Mouse (Mus musculus) forebrain, embryonic 12.5 days (tissue): ENCODE data around the gene Tgm4. TPM values are rescaled to one million over a fixed set of nuclear protein-coding genes. Genes with fewer than 3 reads are reported as not detected.

Experiments used
- ATAC-seq: fragments of 200-750 bp; cut with Nextera tagmentation; 2 replicates; pipeline ENCODE4 v1.8.0; 2017; ENCODE audit warnings: moderate TSS enrichment; ENCODE audit not compliant: low FRiP score
- H3K27ac ChIP-seq: fragments of 300-500 bp; sonication (generic); 2 replicates; pipeline ENCODE4 v1.5.1; 2016; ENCODE audit warnings: mild to moderate bottlenecking
- H3K27me3 ChIP-seq: fragments of 300-500 bp; sonication (generic); 2 replicates; pipeline ENCODE4 v1.6.1; 2016; ENCODE audit warnings: mild to moderate bottlenecking
- H3K36me3 ChIP-seq: fragments of 300-500 bp; sonication (generic); replicated peaks from 2 replicates; pipeline ENCODE4 v1.6.1; 2016; ENCODE audit warnings: mild to moderate bottlenecking
- H3K4me1 ChIP-seq: fragments of 300-500 bp; sonication (generic); 2 replicates; pipeline ENCODE4 v1.6.1; 2016
- H3K4me2 ChIP-seq: fragments of 300-500 bp; sonication (generic); 2 replicates; pipeline ENCODE4 v1.6.1; 2016; ENCODE audit warnings: mild to moderate bottlenecking, moderate library complexity
- H3K4me3 ChIP-seq: fragments of 300-500 bp; sonication (generic); replicated peaks from 2 replicates; pipeline ENCODE4 v1.5.1; 2016; ENCODE audit warnings: mild to moderate bottlenecking
- H3K9ac ChIP-seq: fragments of 300-500 bp; sonication (generic); 2 replicates; pipeline ENCODE4 v1.6.1; 2016; ENCODE audit warnings: mild to moderate bottlenecking
- H3K9me3 ChIP-seq: fragments of 300-500 bp; sonication (generic); 2 replicates; pipeline ENCODE4 v1.6.1; 2016
- WGBS: fragments of 180-500 bp; shearing (Covaris S2); methylation state at CpG from one replicate; pipeline ENCODE4 v1.1.7; 2016; 5-methylcytosine and 5-hydroxymethylcytosine counted together
- polyA plus RNA-seq: library from polyadenylated mRNA; unstranded; fragments of >200 nt; fragmentation: Nextera tagmentation; extraction: Ambion mirVana; gene quantifications from 2 replicates; pipeline ENCODE4 v1.2.1, GENCODE M21; 2016

Tgm4 gene
- polyA plus RNA-seq, 1 experiment from 2014 or later: 0.88 TPM

DNA sequence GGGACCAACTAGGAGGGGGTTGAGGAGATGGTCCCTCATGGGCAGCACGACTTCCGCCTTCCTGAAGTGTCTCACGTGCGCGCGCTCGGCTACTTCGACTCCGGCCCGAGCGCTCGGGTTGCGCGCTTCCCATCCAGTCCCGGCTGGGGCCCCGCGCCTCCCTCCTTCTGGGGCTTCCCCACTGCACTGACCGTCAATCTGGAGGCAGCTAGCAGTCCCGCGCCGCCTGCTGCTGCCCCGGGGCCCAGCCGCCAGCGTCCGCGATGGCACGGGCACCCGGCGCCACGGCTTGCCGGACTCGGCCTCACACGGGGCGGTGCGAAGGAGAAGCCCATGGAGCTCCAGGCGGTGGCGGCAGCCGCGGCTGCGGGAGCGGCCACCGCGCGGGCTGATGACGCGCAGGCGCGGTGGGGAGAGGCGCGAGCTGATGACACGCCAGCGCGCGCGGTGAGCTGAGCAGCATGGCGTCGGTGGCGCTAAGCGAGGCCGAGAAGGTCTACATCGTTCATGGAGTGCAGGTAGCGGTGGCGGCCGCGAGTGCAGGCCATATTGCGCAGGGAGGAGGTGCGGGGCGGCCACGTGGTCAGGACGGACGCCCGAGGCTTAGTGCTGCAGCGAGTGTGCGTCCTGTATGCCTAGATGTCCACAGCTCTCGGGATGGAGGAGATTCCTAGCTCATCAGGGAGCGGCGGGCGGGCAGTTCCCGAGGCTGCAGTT, 78.4 kb downstream of the Tgm4 start, which contains the start of the genes Zdhhc3 and Exosc7:
Gene Zdhhc3 (minus strand): TSS at position 401 of the 717 bp plus-strand sequence.
Gene Exosc7 (plus strand): TSS at position 411 of the 717 bp plus-strand sequence.
- peak within 1 kb of the TSS; percentile 96 for H3K27ac ChIP-seq
- H3K4me3 ChIP-seq: peak within 1 kb of the TSS; percentile 93
- ATAC-seq: peak; percentile 96
- H3K36me3 ChIP-seq: peaks cover 7% of the 10 kb centered on the region
- no peaks in the 10 kb centered on the region for H3K27me3 ChIP-seq
- under 1% methylated on average over 77 of the region's 79 CpGs for WGBS
- H3K9me3 ChIP-seq: no peaks in the 10 kb centered on the region
- peak within 1 kb of the TSS; percentile 96 for H3K9ac ChIP-seq
- peaks cover 20% of the 10 kb centered on the region for H3K4me1 ChIP-seq
- peak within 1 kb of the TSS; percentile 92 for H3K4me2 ChIP-seq

DNA sequence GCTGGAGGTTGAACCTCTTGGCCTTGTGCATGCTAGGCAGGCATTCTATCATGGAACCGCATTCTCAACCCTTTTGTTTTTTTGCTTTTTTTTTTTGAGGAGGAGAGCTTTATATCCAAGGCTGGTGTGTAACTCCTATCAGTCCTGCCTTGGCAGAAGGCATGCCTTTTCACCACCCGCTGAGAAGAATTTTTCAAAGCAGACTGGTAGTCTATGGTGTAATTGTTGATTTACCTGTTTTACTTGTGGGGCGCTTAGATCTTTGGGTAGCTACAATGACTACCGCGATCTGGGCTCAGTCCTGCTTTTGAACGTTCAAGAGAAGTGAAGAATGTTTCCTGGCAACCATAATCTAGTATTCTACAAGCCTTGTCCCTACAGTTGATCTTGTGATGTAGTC, 79.4 kb downstream of the Tgm4 start:
- WGBS: 75% methylated on average over 6 of the region's 6 CpGs
- no peaks in the 10 kb centered on the region for H3K27me3 ChIP-seq
- no peak for ATAC-seq
- H3K27ac ChIP-seq: no peak overlapping the region
- no peaks in the 10 kb centered on the region for H3K9me3 ChIP-seq
- H3K4me3 ChIP-seq: peak overlapping the region; percentile 93
- H3K4me1 ChIP-seq: peaks cover 20% of the 10 kb centered on the region
- H3K9ac ChIP-seq: peak overlapping the region; percentile 96
- H3K4me2 ChIP-seq: peak overlapping the region; percentile 92
- H3K36me3 ChIP-seq: peaks cover 13% of the 10 kb centered on the region

DNA sequence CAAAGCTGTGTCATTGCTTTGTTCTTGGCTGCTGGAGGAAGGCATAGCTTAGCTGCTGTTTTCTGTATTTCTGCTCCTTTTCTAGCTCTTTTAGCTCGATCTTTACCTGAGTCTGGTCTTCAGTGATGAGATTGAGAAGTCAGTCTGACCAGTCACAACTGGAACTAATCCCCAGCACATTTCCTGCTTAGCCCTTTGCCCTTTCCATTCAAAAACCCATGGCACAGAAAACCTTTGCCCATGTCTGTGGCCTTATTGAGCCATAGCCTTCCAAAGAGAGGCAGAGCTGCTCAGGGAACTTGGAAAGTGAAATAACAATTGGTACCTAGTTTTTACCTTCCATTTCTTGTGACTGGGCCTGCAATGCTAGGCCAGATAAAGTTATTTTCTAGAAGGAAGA, 81.0 kb downstream of the Tgm4 start:
- no peak overlapping the region for H3K9ac ChIP-seq
- no peak overlapping the region for H3K4me3 ChIP-seq
- no peak overlapping the region for H3K27ac ChIP-seq
- H3K9me3 ChIP-seq: no peaks in the 10 kb centered on the region
- no peaks in the 10 kb centered on the region for H3K27me3 ChIP-seq
- peaks cover 30% of the 10 kb centered on the region for H3K36me3 ChIP-seq
- peaks cover 20% of the 10 kb centered on the region for H3K4me1 ChIP-seq
- H3K4me2 ChIP-seq: no peak overlapping the region
- WGBS: 82% methylated on average over 1 of the region's 1 CpGs
- ATAC-seq: no peak

Other genes with a start within 250 kb of the Tgm4 start
- 7.4 and 7.7 TPM in 2 replicates for gene Tcaim, start 229.2 kb upstream of the Tgm4 start, polyA plus RNA-seq
- gene Gm35549, start 190.7 kb upstream of the Tgm4 start, polyA plus RNA-seq: 0.34 TPM in 1 of 2 replicates, not detected in the other
- gene Zfp445, start 168.7 kb upstream of the Tgm4 start, polyA plus RNA-seq: 121 and 122 TPM in 2 replicates
- gene Zkscan7, start 149.0 kb upstream of the Tgm4 start, polyA plus RNA-seq: 5.4 and 5.5 TPM in 2 replicates
- 33.2 and 33.3 TPM in 2 replicates for gene Zfp105, start 111.7 kb upstream of the Tgm4 start, polyA plus RNA-seq
- gene 1110059G10Rik, start 83.7 kb upstream of the Tgm4 start, polyA plus RNA-seq: 33.1 and 38.3 TPM in 2 replicates
- 90.5 and 92.2 TPM in 2 replicates for gene Kif15, start 83.7 kb upstream of the Tgm4 start, polyA plus RNA-seq
- 16.6 and 17.8 TPM in 2 replicates for gene Tmem42, start 13.4 kb upstream of the Tgm4 start, polyA plus RNA-seq
- 82.2 and 83.4 TPM in 2 replicates for gene Zdhhc3, start 78.5 kb downstream of the Tgm4 start, polyA plus RNA-seq
- gene Exosc7, start 78.5 kb downstream of the Tgm4 start, polyA plus RNA-seq: 111 and 116 TPM in 2 replicates
- 0.32 TPM in 1 of 2 replicates, not detected in the other for gene Clec3b, start 116.2 kb downstream of the Tgm4 start, polyA plus RNA-seq
- gene Cdcp1, start 181.3 kb downstream of the Tgm4 start, polyA plus RNA-seq: 0.73 and 0.77 TPM in 2 replicates
- 10.7 and 12.6 TPM in 2 replicates for gene Tmem158, start 226.0 kb downstream of the Tgm4 start, polyA plus RNA-seq